Mouse (Mus musculus) liver, embryonic 14.5 days (tissue): ENCODE data around the gene Tmem126a.

Experiments
- CTCF ChIP-seq: IDR thresholded peaks from 2 replicates; pipeline ENCODE4 v1.5.1; 2016; ENCODE audit warnings: antibody characterized with exemption, low read depth, control low read depth
- EP300 ChIP-seq: IDR thresholded peaks from 2 replicates; pipeline ENCODE4 v1.6.1; 2016; ENCODE audit warnings: antibody characterized with exemption, low read depth

DNA sequence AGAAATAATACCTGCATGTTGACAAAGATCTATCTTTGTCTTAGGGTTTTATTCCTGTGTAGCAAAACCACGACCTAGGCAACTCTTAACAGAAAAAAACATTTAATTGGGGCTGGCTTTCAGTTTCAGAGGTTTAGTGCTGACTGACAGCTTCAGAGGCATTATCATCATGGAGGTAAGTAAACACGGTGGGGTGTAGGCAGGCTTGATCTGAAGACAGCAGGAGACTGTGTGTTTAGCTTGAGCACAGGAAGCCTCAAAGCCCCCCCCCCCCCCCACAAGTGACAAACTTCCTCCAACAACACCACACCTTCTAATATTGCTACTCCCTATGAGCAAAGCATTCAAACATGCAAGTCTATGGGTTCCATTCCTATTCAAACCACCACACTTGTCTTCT lies 16.5 kb upstream of the Tmem126a start:
- TF ChIP-seq EP300 (no peak), CTCF (no peak)
